Mouse (Mus musculus): Measurements from ENCODE around the gene Cdc42bpb.

GRCm38 (mm10) chr12:111377986-111378490 lies 520 bp upstream of the Cdc42bpb start:
- no peak for TF ChIP-seq EP300 (optimal IDR thresholded peaks at IDR 0.05)
- no peak for TF ChIP-seq CTCF (IDR thresholded peaks at IDR 0.05; ENCODE audit: low read depth)

Measured in stomach, postnatal 0 days (tissue).